Mouse (Mus musculus): ENCODE results near the gene Eng. TPM values are rescaled to one million over a fixed set of nuclear protein-coding genes. Genes with fewer than 3 reads are reported as not detected.

The Eng gene
- polyA plus RNA-seq, 1 experiment = 1.1 TPM

DNA sequence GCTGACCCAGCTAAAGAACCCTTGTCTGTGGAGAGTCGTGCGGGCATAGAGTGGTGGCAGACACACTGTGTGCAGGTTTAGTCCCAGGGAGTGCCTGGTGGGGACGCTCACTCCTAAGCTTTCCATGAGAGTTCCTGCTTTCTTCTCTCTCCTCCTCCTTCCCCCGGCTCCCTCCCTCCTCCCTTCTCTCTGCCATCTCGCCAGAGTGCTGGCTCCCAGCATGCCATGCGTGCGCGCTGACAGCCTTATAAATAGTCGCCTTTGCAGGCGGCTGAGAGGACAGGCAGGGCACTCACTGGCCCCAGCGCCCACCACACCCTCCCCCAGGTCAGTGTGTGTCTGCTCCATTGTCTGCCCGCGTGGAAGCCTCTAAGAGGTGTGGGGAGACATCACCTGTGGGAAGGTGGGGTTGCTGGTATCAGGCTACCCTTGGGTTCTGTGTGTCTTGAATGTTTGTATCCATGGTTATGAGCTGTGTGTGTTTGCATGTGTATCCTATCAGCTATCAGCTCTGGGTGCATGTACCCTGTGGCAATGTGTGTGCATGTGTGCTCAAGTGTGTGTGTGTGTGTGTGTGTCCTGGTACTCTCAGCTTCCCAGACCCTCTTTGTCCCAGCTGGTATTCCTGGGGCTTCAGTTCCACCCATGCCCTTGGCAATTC lies 21.1 kb upstream of the Eng start:
- no peak overlapping the region for H3K4me3 ChIP-seq (ENCODE audit: insufficient read depth, poor library complexity, severe bottlenecking)
- no peaks in the 10 kb centered on the region for H3K36me3 ChIP-seq (ENCODE audit: control insufficient read depth, insufficient read depth)
- H3K27me3 ChIP-seq (ENCODE audit: control insufficient read depth, insufficient read depth, insufficient read length) = no peaks in the 10 kb centered on the region
- peaks cover 7% of the 10 kb centered on the region for H3K79me3 ChIP-seq (ENCODE audit: low read depth)
- H3K79me2 ChIP-seq (ENCODE audit: control insufficient read depth, insufficient read depth) = peaks cover 17% of the 10 kb centered on the region
- H3ac ChIP-seq (ENCODE audit: control insufficient read depth, insufficient read length, low read depth) = no peak overlapping the region
- TF ChIP-seq MYOG (IDR thresholded peaks at IDR 0.05; ENCODE audit: control insufficient read depth, extremely low read depth, insufficient read length) (no peak), CTCF (IDR thresholded peaks at IDR 0.05; ENCODE audit: control insufficient read depth, insufficient read depth, insufficient read length) (no peak), MYOD1 (IDR thresholded peaks at IDR 0.05; ENCODE audit: control insufficient read depth, insufficient read length, low read depth) (no peak), CEBPB (IDR thresholded peaks at IDR 0.05; ENCODE audit: low read depth) (no peak), FOSL1 (IDR thresholded peaks at IDR 0.05; ENCODE audit: insufficient read depth, low read length, poor library complexity, severe bottlenecking) (no peak), MAX (IDR thresholded peaks at IDR 0.05) (no peak), USF1 (IDR thresholded peaks at IDR 0.05; ENCODE audit: low read depth) (no peak)

DNA sequence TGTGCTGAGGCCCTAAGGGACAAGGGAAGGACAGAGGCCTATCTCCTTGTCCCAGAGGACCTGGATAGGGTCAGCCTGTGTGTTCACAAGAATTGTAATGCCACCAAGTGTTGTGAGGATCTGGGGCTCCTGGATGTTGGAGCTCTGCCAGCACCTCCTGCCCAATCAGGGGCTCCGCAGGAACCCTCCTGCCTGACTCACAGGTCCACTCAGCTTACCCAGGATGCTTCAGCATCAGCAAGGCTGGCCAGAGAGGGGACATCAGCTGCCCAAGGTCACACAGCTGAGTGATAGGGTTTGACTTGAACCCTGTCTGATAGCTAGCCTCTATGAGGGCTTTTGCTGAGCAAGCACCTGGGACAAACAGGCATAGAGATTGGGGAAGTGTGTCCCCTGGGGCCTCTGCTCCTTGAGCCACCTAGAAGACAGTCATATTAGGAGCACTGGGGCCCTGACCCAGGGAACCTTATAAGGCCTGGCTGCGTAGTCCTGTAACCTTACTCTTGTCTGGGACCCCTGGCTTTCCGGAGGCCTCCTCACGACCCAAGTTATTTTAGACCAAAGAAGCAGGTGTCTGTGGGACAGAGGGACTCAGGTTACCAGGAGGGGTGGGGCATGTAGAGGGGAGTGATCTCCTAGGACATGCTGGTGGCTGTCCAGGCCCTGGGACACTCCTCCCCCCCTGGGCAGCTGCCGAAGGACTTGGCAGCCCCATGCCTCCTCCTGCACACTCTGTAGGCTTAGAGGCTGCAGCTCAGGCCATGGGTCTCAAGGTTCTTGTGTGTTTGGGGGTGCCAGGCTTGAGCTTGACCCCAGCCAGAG lies 20.3 kb upstream of the Eng start:
- Histone ChIP-seq H3K27me3 (ENCODE audit: control insufficient read depth, insufficient read depth, insufficient read length) (no peaks in the 10 kb centered on the region), H3K36me3 (ENCODE audit: control insufficient read depth, insufficient read depth) (peaks cover 2% of the 10 kb centered on the region), H3K4me3 (ENCODE audit: insufficient read depth, poor library complexity, severe bottlenecking) (no peak overlapping the region), H3ac (ENCODE audit: control insufficient read depth, insufficient read length, low read depth) (no peak overlapping the region), H3K79me2 (ENCODE audit: control insufficient read depth, insufficient read depth) (peaks cover 25% of the 10 kb centered on the region), H3K79me3 (ENCODE audit: low read depth) (peaks cover 14% of the 10 kb centered on the region)
- TF ChIP-seq MAX (IDR thresholded peaks at IDR 0.05) (no peak), CTCF (IDR thresholded peaks at IDR 0.05; ENCODE audit: control insufficient read depth, insufficient read depth, insufficient read length) (no peak)

DNA sequence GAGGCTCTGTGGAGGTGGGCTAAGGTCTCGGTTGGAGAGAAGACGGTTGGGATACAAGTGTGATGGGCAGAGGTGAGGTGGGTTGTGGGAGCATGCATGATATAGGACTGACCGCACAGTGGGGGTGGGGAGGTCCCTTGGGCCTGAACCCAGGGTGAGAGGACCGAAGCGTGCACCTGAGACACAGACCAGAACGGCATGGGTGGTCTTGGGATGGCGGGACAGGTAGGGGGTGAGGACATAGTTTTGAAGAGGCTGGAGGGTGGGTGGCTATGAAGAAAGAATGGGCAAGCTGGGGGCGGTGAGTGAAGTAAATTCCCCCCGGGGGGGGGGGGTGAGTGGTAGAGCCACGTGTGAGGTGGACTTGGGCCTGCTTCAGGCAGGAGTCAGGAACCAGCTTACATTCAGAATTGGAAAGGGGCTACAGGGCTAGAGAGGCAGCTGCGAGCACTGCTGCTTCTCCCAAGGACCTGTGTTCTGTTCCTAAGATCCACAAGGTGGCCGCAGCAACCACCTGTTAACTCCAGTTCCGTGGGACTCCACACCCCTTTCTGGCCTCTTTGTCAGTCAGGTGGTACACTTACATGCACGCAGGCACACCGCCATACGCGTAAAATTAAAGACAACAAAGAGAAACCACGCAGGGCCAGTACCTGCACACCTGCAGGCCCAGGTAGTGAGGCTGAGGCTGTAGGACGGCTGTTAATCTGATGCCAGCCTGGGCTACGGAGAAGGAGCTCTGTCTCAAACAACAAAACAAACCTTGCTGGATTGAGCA lies 18.9 kb upstream of the Eng start:
- TF ChIP-seq USF1 (IDR thresholded peaks at IDR 0.05; ENCODE audit: low read depth) = no peak
- TF ChIP-seq MAX (IDR thresholded peaks at IDR 0.05) = no peak
- TF ChIP-seq MYOD1 (IDR thresholded peaks at IDR 0.05; ENCODE audit: control insufficient read depth, insufficient read length, low read depth) = no peak
- TF ChIP-seq CEBPB (IDR thresholded peaks at IDR 0.05; ENCODE audit: low read depth) = no peak
- TF ChIP-seq MYOG (IDR thresholded peaks at IDR 0.05; ENCODE audit: control insufficient read depth, extremely low read depth, insufficient read length) = no peak
- TF ChIP-seq CTCF (IDR thresholded peaks at IDR 0.05; ENCODE audit: control insufficient read depth, insufficient read depth, insufficient read length) = no peak
- no peak for TF ChIP-seq FOSL1 (IDR thresholded peaks at IDR 0.05; ENCODE audit: insufficient read depth, low read length, poor library complexity, severe bottlenecking)
- Histone ChIP-seq H3K27me3 (ENCODE audit: control insufficient read depth, insufficient read depth, insufficient read length) (no peaks in the 10 kb centered on the region), H3K79me3 (ENCODE audit: low read depth) (peaks cover 15% of the 10 kb centered on the region), H3K36me3 (ENCODE audit: control insufficient read depth, insufficient read depth) (peaks cover 14% of the 10 kb centered on the region), H3ac (ENCODE audit: control insufficient read depth, insufficient read length, low read depth) (no peak overlapping the region), H3K79me2 (ENCODE audit: control insufficient read depth, insufficient read depth) (peaks cover 39% of the 10 kb centered on the region), H3K4me3 (ENCODE audit: insufficient read depth, poor library complexity, severe bottlenecking) (no peak overlapping the region)

DNA sequence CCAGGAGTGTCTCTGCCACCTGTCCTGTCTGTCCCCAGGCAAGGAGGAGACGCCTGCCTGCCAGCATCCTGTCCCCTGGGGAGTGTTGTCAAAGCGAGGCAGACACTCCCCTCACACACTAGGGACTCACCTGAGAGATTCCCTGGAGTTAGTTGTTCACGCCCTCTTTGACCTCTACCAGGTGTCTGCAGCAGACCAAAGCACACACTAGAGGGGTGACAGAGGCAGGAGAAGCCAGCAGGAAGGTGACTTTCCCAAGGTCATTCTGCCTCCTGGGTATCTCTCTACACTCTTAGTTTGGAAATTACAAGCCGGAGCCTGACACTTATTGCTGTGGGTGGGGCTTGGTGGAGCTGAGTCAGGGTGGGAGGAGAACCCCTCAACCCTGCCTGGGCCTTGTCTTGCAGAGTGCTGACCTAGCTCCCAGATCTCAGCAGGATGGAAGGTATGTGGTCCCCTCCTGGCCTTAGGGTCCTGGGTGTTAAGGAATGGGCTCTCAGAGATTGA lies 18.3 kb upstream of the Eng start:
- TF ChIP-seq MYOG (IDR thresholded peaks at IDR 0.05; ENCODE audit: control insufficient read depth, extremely low read depth, insufficient read length) = no peak
- no peak for TF ChIP-seq MAX (IDR thresholded peaks at IDR 0.05)
- no peak for TF ChIP-seq CTCF (IDR thresholded peaks at IDR 0.05; ENCODE audit: control insufficient read depth, insufficient read depth, insufficient read length)
- no peak for TF ChIP-seq USF1 (IDR thresholded peaks at IDR 0.05; ENCODE audit: low read depth)
- no peak for TF ChIP-seq MYOD1 (IDR thresholded peaks at IDR 0.05; ENCODE audit: control insufficient read depth, insufficient read length, low read depth)
- no peak for TF ChIP-seq CEBPB (IDR thresholded peaks at IDR 0.05; ENCODE audit: low read depth)
- no peak for TF ChIP-seq FOSL1 (IDR thresholded peaks at IDR 0.05; ENCODE audit: insufficient read depth, low read length, poor library complexity, severe bottlenecking)
- Histone ChIP-seq H3K27me3 (ENCODE audit: control insufficient read depth, insufficient read depth, insufficient read length) (no peaks in the 10 kb centered on the region), H3K79me3 (ENCODE audit: low read depth) (peaks cover 19% of the 10 kb centered on the region), H3K4me3 (ENCODE audit: insufficient read depth, poor library complexity, severe bottlenecking) (peak overlapping the region; percentile 48), H3K79me2 (ENCODE audit: control insufficient read depth, insufficient read depth) (peaks cover 45% of the 10 kb centered on the region), H3K36me3 (ENCODE audit: control insufficient read depth, insufficient read depth) (peaks cover 20% of the 10 kb centered on the region), H3ac (ENCODE audit: control insufficient read depth, insufficient read length, low read depth) (peak overlapping the region; percentile 77)

DNA sequence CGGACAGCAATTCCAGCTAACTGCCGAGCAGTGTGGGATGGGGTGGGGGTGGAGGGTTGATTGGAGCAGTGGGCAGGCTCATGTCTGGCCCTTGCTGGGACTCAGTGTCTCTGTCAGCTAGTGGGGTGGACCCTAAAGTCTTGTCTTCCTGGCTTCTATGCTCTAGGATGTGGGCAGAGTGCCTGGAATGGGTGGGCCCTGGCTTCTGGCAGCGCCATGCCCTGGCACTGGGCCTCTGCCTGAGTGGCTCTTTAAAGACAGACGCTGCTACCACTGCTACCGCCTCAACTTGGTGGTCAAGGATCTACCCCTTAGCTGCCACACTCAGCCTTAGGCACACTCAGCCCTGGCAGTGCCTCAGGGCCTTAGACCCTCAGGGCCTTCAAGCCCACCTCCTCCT lies 17.7 kb upstream of the Eng start:
- no peaks in the 10 kb centered on the region for H3K27me3 ChIP-seq (ENCODE audit: control insufficient read depth, insufficient read depth, insufficient read length)
- peak overlapping the region; percentile 48 for H3K4me3 ChIP-seq (ENCODE audit: insufficient read depth, poor library complexity, severe bottlenecking)
- TF ChIP-seq CTCF (IDR thresholded peaks at IDR 0.05; ENCODE audit: control insufficient read depth, insufficient read depth, insufficient read length) (no peak), MYOD1 (IDR thresholded peaks at IDR 0.05; ENCODE audit: control insufficient read depth, insufficient read length, low read depth) (no peak), CEBPB (IDR thresholded peaks at IDR 0.05; ENCODE audit: low read depth) (no peak), MAX (IDR thresholded peaks at IDR 0.05) (no peak), MYOG (IDR thresholded peaks at IDR 0.05; ENCODE audit: control insufficient read depth, extremely low read depth, insufficient read length) (no peak)
- H3K79me2 ChIP-seq (ENCODE audit: control insufficient read depth, insufficient read depth) = peaks cover 49% of the 10 kb centered on the region
- H3K79me3 ChIP-seq (ENCODE audit: low read depth) = peaks cover 19% of the 10 kb centered on the region
- peaks cover 26% of the 10 kb centered on the region for H3K36me3 ChIP-seq (ENCODE audit: control insufficient read depth, insufficient read depth)
- peak overlapping the region; percentile 77 for H3ac ChIP-seq (ENCODE audit: control insufficient read depth, insufficient read length, low read depth)

Measured in C2C12 (cell line).